Mouse (Mus musculus): ENCODE data around the gene Dlst. TPM values are rescaled to one million over a fixed set of nuclear protein-coding genes. Genes with fewer than 3 reads are reported as not detected.

Gene Dlst
- 123 and 131 TPM in 2 replicates for polyA plus RNA-seq (2015; fragmentation: Nextera tagmentation; extraction: Ambion mirVana)

- ATAC-seq (replicated peaks; ENCODE audit: low FRiP score, low read depth): peak; percentile 91
- 0 out of 2 replicates have a peak, but pooled peaks cover 9% of the 10 kb centered on the region for H3K36me3 ChIP-seq (ENCODE audit: insufficient read depth, low read length)
- WGBS: under 1% methylated on average over 80 of the region's 83 CpGs
- H3K27ac ChIP-seq: peak within 1 kb of the TSS; percentile 82
- H3K4me1 ChIP-seq (replicated peaks; ENCODE audit: insufficient read depth, low read length): peaks cover 32% of the 10 kb centered on the region
- H3K27me3 ChIP-seq (ENCODE audit: insufficient read depth, low read length): no peaks in the 10 kb centered on the region
- no peaks in the 10 kb centered on the region for H3K9me3 ChIP-seq (replicated peaks; ENCODE audit: low read length)
- H3K9ac ChIP-seq (ENCODE audit: low read depth, low read length): peak within 1 kb of the TSS; percentile 90
- H3K4me3 ChIP-seq (replicated peaks; ENCODE audit: low read depth, low read length): peak within 1 kb of the TSS; percentile 73
- TF ChIP-seq CTCF (IDR thresholded peaks at IDR 0.05; ENCODE audit: low read depth): no peak
- peak within 1 kb of the TSS; percentile 64 for H3K4me2 ChIP-seq (ENCODE audit: low read length)
- DNase-seq (ENCODE audit: low spot score): peak; percentile 92
These were observed at the start of gene Dlst, which contains the start of gene Prox2 for GRCm38 (mm10) chr12:85110698-85111592. TSS of gene Dlst (plus strand) at chr12:85110833. TSS of gene Prox2 (minus strand) at chr12:85110759.

- no peak overlapping the region for H3K4me2 ChIP-seq (ENCODE audit: low read length)
- no peak for TF ChIP-seq CTCF (IDR thresholded peaks at IDR 0.05; ENCODE audit: low read depth)
- H3K9ac ChIP-seq (ENCODE audit: low read depth, low read length): no peak overlapping the region
- no peak overlapping the region for H3K27ac ChIP-seq
- H3K9me3 ChIP-seq (replicated peaks; ENCODE audit: low read length): no peaks in the 10 kb centered on the region
- DNase-seq (ENCODE audit: low spot score): no peak
- no peaks in the 10 kb centered on the region for H3K27me3 ChIP-seq (ENCODE audit: insufficient read depth, low read length)
- no peaks in the 10 kb centered on the region for H3K4me1 ChIP-seq (replicated peaks; ENCODE audit: insufficient read depth, low read length)
- peaks cover 22% of the 10 kb centered on the region for H3K36me3 ChIP-seq (ENCODE audit: insufficient read depth, low read length)
- no peak overlapping the region for H3K4me3 ChIP-seq (replicated peaks; ENCODE audit: low read depth, low read length)
- ATAC-seq (replicated peaks; ENCODE audit: low FRiP score, low read depth): no peak
These were observed 39.6 kb upstream of the Dlst start for GRCm38 (mm10) chr12:85071043-85071442.

DNA sequence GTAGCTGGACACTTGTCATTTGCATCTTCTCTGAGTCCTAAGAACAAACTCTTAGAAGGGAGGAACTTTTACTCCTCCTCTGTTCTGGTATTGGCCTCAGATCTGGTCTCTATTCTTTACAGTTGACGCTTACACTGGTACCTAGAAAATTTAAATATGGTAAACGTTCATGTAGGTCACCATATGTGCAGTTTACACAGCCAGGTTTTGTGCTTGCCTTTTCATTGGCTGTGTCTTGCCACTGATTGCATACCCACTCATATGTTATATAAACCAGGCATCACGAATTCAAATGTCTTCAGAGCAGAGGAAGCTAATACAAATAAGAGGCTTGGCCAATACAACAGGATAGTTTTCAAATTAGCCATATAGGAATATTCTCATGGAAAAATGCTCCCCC, 33.5 kb upstream of the Dlst start:
- ATAC-seq (replicated peaks; ENCODE audit: low FRiP score, low read depth) (no peak), DNase-seq (ENCODE audit: low spot score) (no peak)
- peaks cover 5% of the 10 kb centered on the region; the same call in 1 of the 2 replicates for H3K36me3 ChIP-seq (ENCODE audit: insufficient read depth, low read length)
- no peak overlapping the region for H3K4me2 ChIP-seq (ENCODE audit: low read length)
- no peaks in the 10 kb centered on the region for H3K27me3 ChIP-seq (ENCODE audit: insufficient read depth, low read length)
- H3K9me3 ChIP-seq (replicated peaks; ENCODE audit: low read length): no peaks in the 10 kb centered on the region
- no peak overlapping the region for H3K4me3 ChIP-seq (replicated peaks; ENCODE audit: low read depth, low read length)
- 91% methylated on average over 3 of the region's 3 CpGs for WGBS
- no peak overlapping the region for H3K9ac ChIP-seq (ENCODE audit: low read depth, low read length)
- no peaks in the 10 kb centered on the region for H3K4me1 ChIP-seq (replicated peaks; ENCODE audit: insufficient read depth, low read length)
- TF ChIP-seq CTCF (IDR thresholded peaks at IDR 0.05; ENCODE audit: low read depth): no peak
- H3K27ac ChIP-seq: no peak overlapping the region

DNA sequence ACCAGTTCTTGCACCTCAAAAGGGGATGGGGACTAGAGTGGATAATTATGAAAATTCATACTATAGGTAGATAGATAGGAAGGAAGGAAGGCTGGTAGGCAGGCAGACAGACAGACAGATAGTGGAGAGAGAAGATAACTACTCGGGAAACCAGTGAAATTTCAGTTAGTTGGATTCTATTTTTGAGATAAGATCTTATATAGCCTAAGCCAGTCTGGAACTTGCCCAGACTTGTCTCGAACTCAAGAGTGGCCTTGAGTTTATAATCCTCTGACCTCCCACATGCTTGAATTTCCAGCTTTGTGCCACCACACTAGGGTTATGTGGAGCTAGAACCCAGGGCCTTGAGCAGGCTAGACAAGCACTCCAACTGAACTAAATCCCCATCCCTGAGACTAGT, 26.4 kb upstream of the Dlst start:
- ATAC-seq (replicated peaks; ENCODE audit: low FRiP score, low read depth): no peak
- H3K27me3 ChIP-seq (ENCODE audit: insufficient read depth, low read length): no peaks in the 10 kb centered on the region

DNA sequence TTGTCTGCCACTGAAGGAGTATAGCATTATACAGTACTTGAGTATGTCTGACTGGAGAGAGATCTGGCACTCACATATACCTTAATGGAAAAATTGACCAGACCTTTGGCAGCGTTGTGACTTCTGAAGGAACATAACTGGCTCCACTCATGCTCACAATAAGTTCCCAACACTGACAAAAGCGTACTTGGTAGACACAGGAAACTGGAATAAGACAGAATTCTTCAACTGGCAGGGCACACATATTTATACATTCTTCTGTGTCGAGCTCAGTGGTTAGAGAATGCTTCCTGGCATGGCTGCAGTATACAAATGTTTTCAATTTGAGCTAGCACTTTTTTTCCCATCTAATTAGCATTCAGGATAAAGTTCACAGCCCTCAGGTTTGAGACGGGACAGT, 25.7 kb upstream of the Dlst start:
- 0 out of 2 replicates have a peak, but pooled peaks cover 6% of the 10 kb centered on the region for H3K36me3 ChIP-seq (ENCODE audit: insufficient read depth, low read length)
- H3K27me3 ChIP-seq (ENCODE audit: insufficient read depth, low read length): no peaks in the 10 kb centered on the region
- no peak overlapping the region for H3K4me3 ChIP-seq (replicated peaks; ENCODE audit: low read depth, low read length)
- H3K27ac ChIP-seq: no peak overlapping the region
- 83% methylated on average over 4 of the region's 4 CpGs for WGBS
- no peak for ATAC-seq (replicated peaks; ENCODE audit: low FRiP score, low read depth)
- no peak for TF ChIP-seq CTCF (IDR thresholded peaks at IDR 0.05; ENCODE audit: low read depth)
- no peak for DNase-seq (ENCODE audit: low spot score)
- H3K9ac ChIP-seq (ENCODE audit: low read depth, low read length): no peak overlapping the region
- H3K4me2 ChIP-seq (ENCODE audit: low read length): no peak overlapping the region
- no peaks in the 10 kb centered on the region for H3K4me1 ChIP-seq (replicated peaks; ENCODE audit: insufficient read depth, low read length)
- no peaks in the 10 kb centered on the region for H3K9me3 ChIP-seq (replicated peaks; ENCODE audit: low read length)

More for the DNA sequence above, 26.4 kb upstream of the Dlst start:
- TF ChIP-seq CTCF (IDR thresholded peaks at IDR 0.05; ENCODE audit: low read depth): no peak
- Histone ChIP-seq H3K27ac (no peak overlapping the region), H3K9me3 (replicated peaks; ENCODE audit: low read length) (no peaks in the 10 kb centered on the region), H3K36me3 (ENCODE audit: insufficient read depth, low read length) (0 out of 2 replicates have a peak, but pooled peaks cover 6% of the 10 kb centered on the region), H3K9ac (ENCODE audit: low read depth, low read length) (no peak overlapping the region), H3K4me3 (replicated peaks; ENCODE audit: low read depth, low read length) (no peak overlapping the region), H3K4me2 (ENCODE audit: low read length) (no peak overlapping the region), H3K4me1 (replicated peaks; ENCODE audit: insufficient read depth, low read length) (no peaks in the 10 kb centered on the region)
- no peak for DNase-seq (ENCODE audit: low spot score)
- 80% methylated on average over 2 of the region's 2 CpGs for WGBS

DNA sequence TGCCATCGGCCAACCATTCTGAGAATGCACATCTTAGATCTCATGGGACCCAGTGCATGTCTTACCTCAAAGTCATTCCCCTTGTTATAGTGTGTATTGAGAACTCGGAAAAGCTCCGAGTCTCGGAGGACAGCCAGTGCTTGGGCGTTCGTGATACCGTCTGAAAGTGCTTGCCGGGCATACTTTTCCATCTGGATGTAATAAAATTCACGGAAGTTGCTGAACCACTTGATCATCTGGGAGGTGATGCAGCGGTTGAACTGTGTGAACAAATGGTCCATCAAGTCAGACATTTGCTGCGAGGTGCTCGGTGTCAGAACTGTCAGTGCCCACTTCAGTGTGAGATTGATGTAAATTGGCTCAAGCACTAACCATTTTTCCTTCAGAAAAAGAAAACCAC, 22.8 kb upstream of the Dlst start:
- no peak overlapping the region for H3K4me3 ChIP-seq (replicated peaks; ENCODE audit: low read depth, low read length)
- H3K36me3 ChIP-seq (ENCODE audit: insufficient read depth, low read length): 0 out of 2 replicates have a peak, but pooled peaks cover 6% of the 10 kb centered on the region
- H3K9me3 ChIP-seq (replicated peaks; ENCODE audit: low read length): no peaks in the 10 kb centered on the region
- no peak overlapping the region for H3K9ac ChIP-seq (ENCODE audit: low read depth, low read length)
- no peak for DNase-seq (ENCODE audit: low spot score)
- 65% methylated on average over 12 of the region's 12 CpGs for WGBS
- no peak for TF ChIP-seq CTCF (IDR thresholded peaks at IDR 0.05; ENCODE audit: low read depth)
- no peak overlapping the region for H3K4me2 ChIP-seq (ENCODE audit: low read length)
- H3K4me1 ChIP-seq (replicated peaks; ENCODE audit: insufficient read depth, low read length): no peaks in the 10 kb centered on the region
- H3K27ac ChIP-seq: no peak overlapping the region
- H3K27me3 ChIP-seq (ENCODE audit: insufficient read depth, low read length): no peaks in the 10 kb centered on the region
- ATAC-seq (replicated peaks; ENCODE audit: low FRiP score, low read depth): no peak
